Mouse (Mus musculus) adrenal gland, adult 2 months (tissue): ENCODE measurements at regions not wholly inside any gene's neighbourhood (a gene's known extent, or its start where the extent isn't known, plus 50 kb on each side); places are given as distances from the start of the nearest gene placed in this dataset.

Experiments used
- DNase-seq: peaks from one replicate; pipeline ENCODE4 v3.0.0; 2021

DNA sequence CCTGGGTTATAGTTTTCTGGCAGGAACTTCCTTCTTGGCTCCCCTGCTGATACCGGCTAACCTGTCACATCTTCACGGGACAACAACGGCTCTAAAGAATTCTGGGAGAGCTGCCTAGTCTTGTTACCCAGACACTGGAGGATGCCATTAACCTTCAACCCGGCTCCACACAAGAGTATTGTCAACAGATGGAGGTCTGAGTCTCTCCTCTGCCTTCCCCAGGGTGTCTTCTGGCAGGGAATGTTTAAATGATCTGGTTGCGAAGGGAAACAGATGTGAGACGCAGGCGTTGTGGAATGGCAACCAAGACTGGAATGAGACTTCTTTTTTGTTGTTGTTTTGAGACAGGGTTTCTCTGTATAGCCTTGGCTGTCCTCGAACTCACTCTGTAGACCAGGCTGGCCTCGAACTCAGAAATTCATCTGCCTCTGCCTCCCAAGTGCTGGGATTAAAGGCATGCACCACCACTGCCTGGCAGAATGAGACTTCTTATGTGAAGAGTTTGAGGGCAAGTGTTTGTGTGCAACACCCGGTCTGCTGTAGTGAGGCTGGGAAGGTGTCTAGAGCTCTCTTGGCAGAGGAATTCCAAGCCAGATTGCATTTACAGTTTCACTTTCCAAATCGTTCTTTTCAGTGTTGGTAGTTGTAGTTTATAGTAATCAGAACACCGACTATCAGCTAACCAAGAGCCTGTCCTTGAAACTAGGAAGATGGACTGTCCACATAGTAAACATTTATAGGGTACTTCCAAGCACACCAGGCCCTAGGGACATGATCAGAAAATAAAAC, 188.2 kb upstream of the Krr1 start:
- DNase-seq, result no peak

- DNase-seq, result no peak
Observed at GRCm38 (mm10) chr10:111787175-111787574, 185.3 kb upstream of the Krr1 start.

DNA sequence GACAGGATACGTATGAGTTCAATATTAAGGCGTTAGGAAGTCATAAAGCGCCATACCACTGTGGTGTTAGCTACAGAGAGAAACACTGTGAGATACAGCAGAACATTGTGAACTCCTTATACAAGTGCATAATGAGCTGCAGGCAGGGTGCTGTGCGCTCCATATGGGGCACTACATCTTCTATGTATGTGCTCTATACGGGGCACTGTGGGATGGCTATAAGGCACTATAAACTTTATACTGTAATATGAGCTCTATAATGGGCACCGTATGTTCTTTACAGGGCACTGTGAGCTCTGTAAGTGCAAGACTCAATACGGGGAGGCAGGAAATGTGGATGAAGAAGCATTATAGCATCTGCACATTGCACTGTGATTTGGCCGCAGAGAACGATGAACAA, 183.2 kb upstream of the Krr1 start:
- no peak for DNase-seq

DNA sequence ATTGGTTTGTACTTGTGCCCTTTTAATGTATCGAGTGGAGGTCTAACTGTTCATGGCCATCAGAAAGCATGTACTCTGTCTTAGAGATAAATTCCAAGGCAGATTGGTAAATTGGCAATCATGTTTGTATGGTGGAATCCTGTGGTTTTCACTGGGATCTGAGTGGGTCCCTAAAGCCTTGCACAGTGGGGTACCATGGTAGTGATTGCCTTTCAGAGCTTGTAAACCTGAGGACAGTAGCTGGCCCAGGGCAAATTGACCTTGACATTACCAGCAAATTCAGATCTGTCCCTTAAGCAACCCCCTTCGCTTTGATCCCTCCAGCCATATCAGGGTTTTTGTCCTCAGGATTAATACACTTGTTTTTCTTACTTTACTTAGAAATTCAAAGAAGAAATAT, 181.6 kb upstream of the Krr1 start:
- no peak for DNase-seq

DNA sequence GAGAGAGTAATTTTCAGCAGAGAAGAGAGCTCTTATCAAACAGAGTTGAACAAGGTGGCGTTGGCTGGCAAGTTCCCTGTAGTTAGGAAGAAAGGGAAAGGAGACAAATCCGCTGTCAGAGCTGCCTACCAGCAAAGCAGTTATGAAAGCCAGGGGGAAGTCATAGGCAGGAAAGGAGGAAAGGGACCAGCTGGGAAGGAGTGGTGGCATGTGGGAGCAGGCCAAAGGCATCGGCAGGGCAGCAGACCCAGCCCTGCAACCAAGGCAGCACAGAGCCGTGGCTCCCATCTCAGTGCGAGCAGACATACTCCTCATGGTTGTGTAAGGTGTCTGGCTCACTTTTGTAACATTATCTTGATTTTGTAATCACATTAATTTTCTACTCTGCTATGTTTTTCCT, 177.4 kb upstream of the Krr1 start:
- DNase-seq, result peak; percentile 43

DNA sequence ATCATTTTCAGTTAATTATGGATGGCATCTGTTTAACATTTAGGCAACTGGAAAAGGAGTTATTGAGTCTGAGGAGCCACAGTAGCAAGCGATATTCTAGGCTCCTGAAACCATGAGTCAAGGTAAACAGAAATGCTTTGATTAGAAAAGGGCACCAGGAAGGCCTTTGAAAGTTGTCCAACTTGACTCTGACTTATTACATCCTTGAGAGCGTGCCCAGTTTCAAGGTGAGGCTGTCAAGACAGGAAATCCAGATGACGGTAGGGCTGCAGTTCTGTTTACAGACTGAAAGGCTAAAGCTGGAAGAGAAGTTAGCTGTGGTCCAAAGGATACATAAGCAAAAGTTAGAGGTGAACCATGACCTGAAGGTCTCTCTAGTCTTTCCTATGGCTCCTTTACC, 176.7 kb upstream of the Krr1 start:
- peak; percentile 82 for DNase-seq

- DNase-seq, result no peak
Observed at GRCm38 (mm10) chr10:111798851-111799281, 173.6 kb upstream of the Krr1 start.

DNA sequence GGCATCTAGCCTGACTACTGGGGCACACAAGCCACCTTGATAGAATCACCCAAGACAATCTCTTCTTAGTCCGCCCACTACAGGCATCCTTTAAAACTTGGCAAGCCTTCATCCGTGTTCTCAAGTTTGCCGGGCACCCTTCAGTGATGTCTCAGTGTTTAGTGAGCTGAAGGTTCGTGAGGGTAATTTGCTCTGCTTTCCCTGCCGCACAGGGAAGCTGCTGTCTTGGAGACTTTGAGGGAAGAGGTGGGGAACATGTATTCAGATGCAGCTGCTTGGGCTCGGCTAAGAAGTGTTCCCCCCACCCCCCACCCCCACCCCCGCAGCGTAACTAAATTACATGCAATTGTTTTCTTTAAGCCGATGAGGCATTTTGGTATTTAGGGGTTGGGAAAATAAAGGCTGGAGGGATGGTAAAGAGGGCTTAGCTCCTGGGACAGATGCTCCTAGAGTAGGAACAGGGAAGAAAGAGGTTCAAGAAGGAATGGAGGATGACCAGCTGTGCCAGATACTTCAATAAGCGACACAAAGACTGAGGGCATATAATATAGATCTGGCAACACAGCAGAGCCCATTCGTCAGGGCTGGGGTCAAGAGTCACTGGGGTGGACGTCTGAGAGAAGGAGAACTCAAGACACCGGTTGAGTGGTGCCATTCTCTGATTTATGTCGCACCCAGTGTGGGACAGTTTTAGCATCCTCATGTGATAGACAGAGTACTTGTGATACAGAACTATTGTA, 172.4 kb upstream of the Krr1 start:
- no peak for DNase-seq

- no peak for DNase-seq
Observed at GRCm38 (mm10) chr10:111800590-111800935, 171.9 kb upstream of the Krr1 start.

DNA sequence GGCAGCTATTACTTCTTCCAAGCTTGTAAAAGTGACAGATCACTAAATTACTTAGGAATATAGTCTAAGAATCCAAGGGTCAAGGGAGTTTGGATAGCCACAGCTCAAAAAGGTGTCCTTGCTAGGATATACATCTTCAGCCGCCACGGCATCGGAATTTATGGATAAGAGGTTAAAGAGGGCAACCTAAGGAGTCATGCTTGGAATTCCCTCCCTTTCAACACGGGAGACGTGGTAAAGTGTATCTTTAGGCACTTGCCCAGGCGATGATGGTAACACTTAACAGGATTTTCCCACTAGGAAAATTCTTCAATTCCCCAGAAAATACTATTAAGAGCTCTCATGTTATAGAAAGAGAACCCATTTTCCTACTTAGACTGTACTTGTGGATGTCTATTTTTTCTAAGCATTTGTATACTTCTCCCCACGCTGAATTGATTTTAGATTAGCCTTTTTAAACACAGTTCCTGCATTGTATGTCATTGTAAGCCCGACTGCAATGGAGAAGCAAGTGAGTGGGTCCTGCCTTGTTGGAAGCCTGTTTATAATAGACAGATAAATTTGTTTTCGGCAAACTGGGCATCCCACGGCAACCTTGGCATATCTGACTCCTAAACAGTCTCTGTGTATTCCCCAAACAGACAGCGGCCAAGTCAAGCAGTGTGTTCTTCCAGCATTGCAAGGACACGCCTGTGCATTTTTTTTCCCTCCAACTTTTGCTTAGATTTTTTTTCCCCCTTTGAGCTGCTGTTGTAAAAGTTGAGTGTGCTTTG, 171.3 kb upstream of the Krr1 start:
- DNase-seq, result peak; percentile 44

DNA sequence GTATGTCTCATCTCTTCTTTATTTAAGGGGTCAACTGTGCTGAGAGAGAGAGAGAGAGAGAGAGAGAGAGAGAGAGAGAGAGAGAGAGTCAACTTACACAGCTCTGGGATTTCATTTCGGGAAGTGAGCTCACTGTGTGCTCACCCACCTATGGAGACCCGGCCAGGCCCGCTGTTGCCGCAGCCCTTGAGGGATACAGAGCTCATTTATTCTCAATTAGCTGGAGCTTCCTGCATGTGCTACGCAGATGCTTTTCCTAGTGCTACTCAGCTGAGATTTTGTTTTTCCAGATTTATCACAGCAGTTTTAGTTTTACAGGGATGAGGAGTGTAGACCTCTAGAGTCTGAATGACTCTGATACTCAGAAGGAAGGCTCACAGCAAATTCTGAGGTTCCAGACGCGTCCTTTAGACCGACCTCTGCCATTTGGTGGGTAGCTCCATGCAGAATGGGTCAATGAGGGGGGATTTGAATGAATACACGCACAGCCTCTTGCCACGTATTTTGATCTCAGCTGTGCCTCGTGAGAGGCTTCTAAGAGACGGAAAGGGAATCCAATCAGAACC, 170.6 kb upstream of the Krr1 start:
- DNase-seq, result no peak

- DNase-seq, result no peak
Observed at GRCm38 (mm10) chr10:111806333-111806732, 166.1 kb upstream of the Krr1 start.

DNA sequence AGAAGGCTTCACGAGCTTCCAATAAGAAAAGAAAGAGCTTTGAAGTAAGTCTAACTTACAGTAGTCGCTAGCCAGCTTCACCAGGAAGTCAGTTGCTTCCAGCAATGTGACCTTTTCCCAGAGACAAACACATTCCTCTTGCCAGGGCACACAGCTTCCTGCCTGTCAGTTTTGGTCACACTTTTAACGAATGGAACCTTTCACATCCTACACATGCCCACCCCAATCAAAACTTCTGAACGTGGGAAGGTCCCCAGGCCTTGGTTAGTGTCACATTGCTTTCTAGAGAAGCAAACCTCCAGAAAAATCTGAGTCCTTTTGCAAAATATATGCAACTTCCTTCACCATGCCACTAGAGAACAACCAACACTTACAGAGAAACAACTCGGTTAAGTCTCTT, 165.5 kb upstream of the Krr1 start:
- no peak for DNase-seq

GRCm38 (mm10) chr10:111813736-111814135, 158.7 kb upstream of the Krr1 start:
- peak; percentile 64 for DNase-seq

DNA sequence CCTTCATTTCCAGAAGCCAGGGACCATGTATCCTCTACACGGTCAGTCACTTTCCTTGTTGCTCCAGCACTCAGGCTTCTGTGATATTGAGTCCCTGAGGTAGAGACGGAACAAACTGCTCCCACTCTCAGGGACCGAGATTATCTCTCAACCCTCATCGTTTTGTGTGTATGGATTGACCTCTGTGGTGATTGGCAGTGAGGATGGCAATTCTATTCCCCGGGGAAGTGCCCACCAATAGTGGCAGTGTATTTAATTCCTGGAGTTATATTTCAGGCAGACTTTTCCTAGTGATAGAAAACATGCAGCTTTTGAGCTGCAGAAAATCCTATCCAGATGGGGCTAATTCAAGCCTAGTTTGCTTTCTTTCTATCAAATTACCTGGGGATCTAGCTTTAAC, 157.8 kb upstream of the Krr1 start:
- DNase-seq, result no peak

GRCm38 (mm10) chr10:111815160-111815559, 157.3 kb upstream of the Krr1 start:
- no peak for DNase-seq

DNA sequence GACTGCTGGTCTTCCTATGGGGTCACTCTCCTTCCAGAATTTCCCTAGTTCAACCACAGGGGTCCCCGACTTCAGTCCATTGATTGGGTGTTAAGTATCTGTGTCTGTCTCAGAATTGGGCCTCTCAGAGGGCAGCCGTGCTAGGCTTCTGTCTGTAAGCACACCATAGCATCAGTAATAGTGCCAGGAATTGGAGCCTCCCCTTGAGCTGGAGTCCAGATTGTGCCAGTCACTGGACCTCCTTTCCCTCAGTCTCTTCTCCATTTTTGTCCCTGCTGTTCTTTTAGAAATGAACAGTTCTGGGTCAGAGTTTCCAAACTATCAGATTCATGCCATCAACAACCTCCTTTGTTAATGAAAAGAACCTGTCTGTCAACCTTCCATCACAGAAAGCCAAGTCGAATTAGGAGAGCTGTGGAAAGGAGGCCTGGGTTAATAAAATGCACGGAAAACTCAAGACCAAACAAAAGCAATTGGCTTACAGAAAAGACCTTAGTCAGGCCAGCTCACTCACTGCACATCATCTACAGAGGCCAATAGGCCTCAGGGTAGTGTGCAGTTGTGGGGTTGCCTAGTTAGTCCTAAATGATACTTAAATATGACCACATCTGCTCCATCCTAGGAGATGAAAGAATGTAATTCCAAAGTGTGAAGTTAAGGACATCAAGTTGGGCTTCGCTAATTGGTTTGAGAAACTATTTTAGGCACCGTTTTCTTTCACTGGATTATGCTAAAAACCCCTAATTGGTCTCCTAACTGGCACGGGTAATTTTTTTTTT, 156.5 kb upstream of the Krr1 start:
- no peak for DNase-seq

GRCm38 (mm10) chr10:111819755-111820451, 152.6 kb upstream of the Krr1 start:
- DNase-seq, result no peak

DNA sequence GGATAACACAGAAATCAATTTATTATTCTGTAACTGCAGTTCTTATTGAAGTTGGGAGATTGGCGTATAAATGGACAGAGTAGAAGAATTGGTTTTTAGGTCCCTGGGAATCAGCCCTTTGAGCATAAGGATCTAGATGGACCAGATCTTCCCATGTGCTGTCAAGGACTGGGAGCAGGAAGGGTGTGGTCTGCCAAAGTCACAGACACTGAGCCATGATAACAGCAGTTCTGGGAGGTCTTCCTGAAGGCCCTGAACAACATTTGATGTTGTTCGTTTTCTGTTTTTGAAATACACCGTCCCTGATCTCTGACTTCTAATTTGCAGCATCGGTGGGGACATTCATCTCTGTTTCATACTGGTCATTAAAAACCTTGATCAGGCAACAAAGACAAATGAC, 147.6 kb upstream of the Krr1 start:
- DNase-seq, result peak; percentile 33

DNA sequence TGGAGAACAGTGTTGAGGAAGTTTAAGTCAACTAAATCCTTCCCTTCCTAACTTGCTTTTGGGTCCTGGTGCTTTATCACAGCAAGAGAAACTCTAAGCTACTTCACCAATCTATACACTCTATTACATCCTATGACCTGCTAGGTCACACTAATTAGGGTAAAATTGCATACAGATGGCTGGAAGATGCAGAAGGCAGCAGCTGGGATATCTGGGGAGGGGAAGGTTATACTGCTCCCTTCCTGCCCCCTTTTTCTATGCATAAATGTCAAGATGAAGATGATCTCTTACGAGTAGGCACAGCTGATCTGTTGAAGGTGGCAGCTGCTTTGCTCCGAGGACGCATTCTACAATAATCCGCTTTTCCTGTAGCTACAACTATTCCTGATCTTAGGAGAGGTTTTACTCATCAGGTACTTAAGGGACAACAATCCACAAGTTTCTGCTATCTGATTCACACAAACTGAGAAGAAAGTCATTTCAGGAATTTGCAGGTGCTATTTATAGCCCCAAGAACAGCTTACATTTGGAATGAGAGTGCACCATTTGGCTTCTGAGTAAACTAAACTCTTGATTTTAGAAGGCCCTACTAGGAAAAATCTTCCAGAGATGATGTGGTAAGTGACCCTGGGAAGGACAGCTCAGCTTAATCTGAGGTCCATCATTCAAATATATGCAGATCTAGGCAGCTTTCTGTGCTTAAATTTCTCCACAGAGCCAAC, 146.3 kb upstream of the Krr1 start:
- no peak for DNase-seq

GRCm38 (mm10) chr10:111827246-111827645, 145.2 kb upstream of the Krr1 start:
- no peak for DNase-seq
